In the genomic region with DNA sequence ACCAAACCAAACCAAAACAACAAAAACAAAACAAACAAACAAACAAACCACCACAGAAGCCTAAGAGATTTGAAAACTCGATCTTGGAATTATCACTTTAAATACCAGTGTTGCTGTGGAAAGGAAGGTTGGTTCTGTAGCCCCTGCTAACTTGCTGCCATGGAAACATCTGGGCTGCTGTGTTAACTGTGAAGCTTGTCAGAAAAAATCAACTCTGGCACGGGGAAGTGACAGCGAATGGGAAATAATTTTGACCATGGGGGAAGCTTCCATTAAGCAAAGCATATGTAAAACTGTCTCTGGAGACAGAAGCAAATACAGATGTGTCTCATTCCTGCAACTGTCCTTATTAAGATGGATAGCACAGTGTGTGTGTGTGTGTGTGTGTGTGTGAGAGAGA, we compare ENCODE assay signal across 24 mouse cellular contexts.
DNase-seq lines count a peak whose midpoint lies in the region; ATAC-seq and TF ChIP-seq lines count a peak whose summit lies in the region.
"Had no signal": no experiment of that assay in that cellular context is flagged by ENCODE, and none has a peak within 500 bp of the region (broad histone marks: within the 10 kb centered on the region; RNA-seq: fewer than 3 reads in every experiment).

No protein-coding gene starts in this region.

- H3K27me3 ChIP-seq in hindbrain, embryonic 13.5 days: no peaks in the 10 kb centered on the region
- H3K27me3 ChIP-seq in hindbrain, embryonic 16.5 days (replicated peaks; ENCODE audit: control insufficient read depth, insufficient read depth, low read length): no peaks in the 10 kb centered on the region
- no peaks in the 10 kb centered on the region for H3K27me3 ChIP-seq in midbrain, embryonic 14.5 days (ENCODE audit: control insufficient read depth, insufficient read depth, low read length)
- no peaks in the 10 kb centered on the region for H3K27me3 ChIP-seq in midbrain, embryonic 11.5 days (ENCODE audit: control insufficient read depth, insufficient read depth, low read length)
- peaks cover 5 to 24% of the 10 kb centered on the region in 2 experiments; a peak in 3 of 4 replicates for H3K27me3 ChIP-seq in MEL (ENCODE audit: control insufficient read depth in 1 of 2, insufficient read depth in 2 of 2, low read length in 2 of 2)
- no peaks in the 10 kb centered on the region for H3K27me3 ChIP-seq in embryonic facial prominence, embryonic 13.5 days
- H3K27me3 ChIP-seq: midbrain, embryonic 12.5 days; neural tube, embryonic 12.5 days had no signal

- peaks cover 9% of the 10 kb centered on the region for H3K4me1 ChIP-seq in hindbrain, embryonic 13.5 days (replicated peaks)
- peaks cover 4% of the 10 kb centered on the region for H3K4me1 ChIP-seq in hindbrain, embryonic 16.5 days (ENCODE audit: control insufficient read depth, insufficient read depth, low read depth, low read length)
- peaks cover 3% of the 10 kb centered on the region; the same call in 1 of the 2 replicates for H3K4me1 ChIP-seq in midbrain, embryonic 14.5 days (ENCODE audit: control insufficient read depth, insufficient read depth, low read length)
- H3K4me1 ChIP-seq in midbrain, embryonic 11.5 days (ENCODE audit: control insufficient read depth, insufficient read depth, low read length): no peaks in the 10 kb centered on the region
- H3K4me1 ChIP-seq in MEL (ENCODE audit: control insufficient read depth in 1 of 2, insufficient read depth in 2 of 2, low read length in 2 of 2): no peaks in the 10 kb centered on the region
- H3K4me1 ChIP-seq in embryonic facial prominence, embryonic 13.5 days: peaks cover 21% of the 10 kb centered on the region
- H3K4me1 ChIP-seq: midbrain, embryonic 12.5 days; neural tube, embryonic 12.5 days had no signal

- no peak for ATAC-seq in hindbrain, embryonic 13.5 days (ENCODE audit: low FRiP score)
- no peak for ATAC-seq in hindbrain, embryonic 16.5 days
- ATAC-seq in midbrain, embryonic 14.5 days (ENCODE audit: low FRiP score, low TSS enrichment): no peak
- no peak for ATAC-seq in midbrain, embryonic 11.5 days (ENCODE audit: low FRiP score)
- ATAC-seq in embryonic facial prominence, embryonic 13.5 days (ENCODE audit: insufficient number of reproducible peaks, insufficient read depth, low FRiP score, low TSS enrichment, low read depth): no peak
- ATAC-seq: intestine, postnatal 0 days; Patski had no signal

- 45% methylated on average over 3 of the region's 3 CpGs for WGBS in hindbrain, embryonic 13.5 days
- 34% methylated on average over 3 of the region's 3 CpGs for WGBS in hindbrain, embryonic 16.5 days
- WGBS in midbrain, embryonic 14.5 days: 45% methylated on average over 3 of the region's 3 CpGs
- WGBS in midbrain, embryonic 11.5 days: 74% methylated on average over 3 of the region's 3 CpGs
- WGBS in embryonic facial prominence, embryonic 13.5 days: 30% methylated on average over 3 of the region's 3 CpGs

- TF ChIP-seq RAD21 in MEL (IDR thresholded peaks at IDR 0.05; ENCODE audit: low read depth, low read length): no peak

- H3K4me2 ChIP-seq in hindbrain, embryonic 13.5 days: no peak overlapping the region
- no peak overlapping the region for H3K4me2 ChIP-seq in hindbrain, embryonic 16.5 days (ENCODE audit: low read length)
- H3K4me2 ChIP-seq in midbrain, embryonic 14.5 days (ENCODE audit: low read length): no peak overlapping the region
- H3K4me2 ChIP-seq in midbrain, embryonic 11.5 days: no peak overlapping the region
- H3K4me2 ChIP-seq in embryonic facial prominence, embryonic 13.5 days: 0 out of 2 replicates have a peak overlapping the region, but pooled peaks have one; percentile 7
- H3K4me2 ChIP-seq: midbrain, embryonic 12.5 days; neural tube, embryonic 12.5 days had no signal

- no peak for TF ChIP-seq EP300 in MEL (IDR thresholded peaks at IDR 0.05; ENCODE audit: low read depth in 1 of 2, low read length in 2 of 2)

- no peaks in the 10 kb centered on the region for H3K79me2 ChIP-seq in MEL (ENCODE audit: control insufficient read depth, insufficient read depth, low read length, poor library complexity)

- H3K9me3 ChIP-seq in hindbrain, embryonic 13.5 days: no peaks in the 10 kb centered on the region
- H3K9me3 ChIP-seq in hindbrain, embryonic 16.5 days (ENCODE audit: control insufficient read depth, low read length): no peaks in the 10 kb centered on the region
- H3K9me3 ChIP-seq in midbrain, embryonic 14.5 days (ENCODE audit: control insufficient read depth, low read length): no peaks in the 10 kb centered on the region
- H3K9me3 ChIP-seq in midbrain, embryonic 11.5 days (ENCODE audit: control insufficient read depth, low read length): no peaks in the 10 kb centered on the region
- no peaks in the 10 kb centered on the region for H3K9me3 ChIP-seq in MEL (replicated peaks; ENCODE audit: insufficient read depth, low read length)
- no peaks in the 10 kb centered on the region for H3K9me3 ChIP-seq in embryonic facial prominence, embryonic 13.5 days
- H3K9me3 ChIP-seq: midbrain, embryonic 12.5 days; neural tube, embryonic 12.5 days had no signal

- H3K36me3 ChIP-seq in hindbrain, embryonic 13.5 days: no peaks in the 10 kb centered on the region
- no peaks in the 10 kb centered on the region for H3K36me3 ChIP-seq in hindbrain, embryonic 16.5 days (ENCODE audit: control insufficient read depth, insufficient read depth, low read length)
- H3K36me3 ChIP-seq in midbrain, embryonic 14.5 days (ENCODE audit: control insufficient read depth, insufficient read depth, low read length): no peaks in the 10 kb centered on the region
- H3K36me3 ChIP-seq in midbrain, embryonic 11.5 days (ENCODE audit: control insufficient read depth, insufficient read depth, low read length): no peaks in the 10 kb centered on the region
- H3K36me3 ChIP-seq in MEL (ENCODE audit: control insufficient read depth in 1 of 2, insufficient read depth in 2 of 2, low read length in 2 of 2): no peaks in the 10 kb centered on the region
- H3K36me3 ChIP-seq in embryonic facial prominence, embryonic 13.5 days: no peaks in the 10 kb centered on the region
- H3K36me3 ChIP-seq: midbrain, embryonic 12.5 days; neural tube, embryonic 12.5 days had no signal

- no peak for TF ChIP-seq POLR2A in MEL (IDR thresholded peaks at IDR 0.05; ENCODE audit: control insufficient read depth in 1 of 2, insufficient read depth in 1 of 2, low read depth in 1 of 2, low read length in 2 of 2, poor library complexity in 1 of 2)

- peak overlapping the region; percentile 30; the same call in 1 of the 2 replicates for H3K27ac ChIP-seq in hindbrain, embryonic 13.5 days
- H3K27ac ChIP-seq in hindbrain, embryonic 16.5 days (ENCODE audit: low read depth, low read length): no peak overlapping the region
- H3K27ac ChIP-seq in midbrain, embryonic 14.5 days (replicated peaks; ENCODE audit: low read depth, low read length): no peak overlapping the region
- no peak overlapping the region for H3K27ac ChIP-seq in midbrain, embryonic 11.5 days (ENCODE audit: low read depth, low read length)
- no peak overlapping the region for H3K27ac ChIP-seq in MEL (ENCODE audit: control insufficient read depth, low read depth, low read length)
- H3K27ac ChIP-seq in embryonic facial prominence, embryonic 13.5 days: no peak overlapping the region
- H3K27ac ChIP-seq: liver, embryonic 14.5 days; midbrain, embryonic 12.5 days; neural tube, embryonic 12.5 days had no signal

- TF ChIP-seq CTCF in MEL (IDR thresholded peaks at IDR 0.05 in 2 of 3, conservative IDR thresholded peaks at IDR 0.05 in 1 of 3; ENCODE audit: control insufficient read depth in 1 of 3, insufficient read depth in 1 of 3, low read depth in 2 of 3, low read length in 3 of 3, poor library complexity in 1 of 3, severe bottlenecking in 1 of 3): no peak

- DNase-seq in midbrain, embryonic 14.5 days: peak; percentile 63
- DNase-seq in midbrain, embryonic 11.5 days (ENCODE audit: low spot score, missing footprints): no peak
- DNase-seq in MEL (ENCODE audit: low read depth, low spot score): peak; percentile 10
- DNase-seq in adrenal gland, adult 18-20 months (ENCODE audit: low spot score in 2 of 2): no peak
- DNase-seq: adrenal gland, postnatal 14 days; B cell, adult 2 months; cerebellum, adult 11-12 months; gastrocnemius, postnatal 10 days; kidney, adult 9 months; kidney, postnatal 14 days; liver; lung, adult 2 months; lung, postnatal 14 days; thymus, adult 2 months; thymus, postnatal 36 days had no signal

- no peak overlapping the region for H3K4me3 ChIP-seq in hindbrain, embryonic 13.5 days
- H3K4me3 ChIP-seq in hindbrain, embryonic 16.5 days (ENCODE audit: low read length): no peak overlapping the region
- H3K4me3 ChIP-seq in midbrain, embryonic 14.5 days (replicated peaks; ENCODE audit: low read depth, low read length): no peak overlapping the region
- H3K4me3 ChIP-seq in midbrain, embryonic 11.5 days (ENCODE audit: low read depth, low read length): no peak overlapping the region
- H3K4me3 ChIP-seq in MEL (ENCODE audit: control insufficient read depth in 1 of 2, insufficient read depth in 1 of 2, low read depth in 2 of 2, low read length in 2 of 2): no peak overlapping the region
- no peak overlapping the region for H3K4me3 ChIP-seq in embryonic facial prominence, embryonic 13.5 days
- H3K4me3 ChIP-seq: midbrain, embryonic 12.5 days; myocyte; neural tube, embryonic 12.5 days had no signal

- H3K9ac ChIP-seq in hindbrain, embryonic 13.5 days: no peak overlapping the region
- H3K9ac ChIP-seq in hindbrain, embryonic 16.5 days (ENCODE audit: low read depth, low read length): no peak overlapping the region
- no peak overlapping the region for H3K9ac ChIP-seq in midbrain, embryonic 14.5 days (replicated peaks; ENCODE audit: low read length)
- H3K9ac ChIP-seq in midbrain, embryonic 11.5 days (ENCODE audit: low read length): no peak overlapping the region
- no peak overlapping the region for H3K9ac ChIP-seq in MEL (ENCODE audit: control insufficient read depth, low read depth, low read length, poor library complexity, severe bottlenecking)
- H3K9ac ChIP-seq in embryonic facial prominence, embryonic 13.5 days: no peak overlapping the region
- H3K9ac ChIP-seq: liver, embryonic 14.5 days; midbrain, embryonic 12.5 days; neural tube, embryonic 12.5 days had no signal

TF ChIP-seq in MEL, 35 proteins besides CTCF, POLR2A, EP300 and RAD21:
- no peak for TF ChIP-seq MXI1 (IDR thresholded peaks at IDR 0.05; ENCODE audit: low read depth, low read length)
- TF ChIP-seq ETS1 (IDR thresholded peaks at IDR 0.05; ENCODE audit: low read depth, low read length): no peak
- TF ChIP-seq USF1 (IDR thresholded peaks at IDR 0.05; ENCODE audit: low read depth, low read length): no peak

Comparison
In these comparisons a context has a peak if more than half of its experiments do, and no peak if none do; other contexts are left out.
1. DNase-seq: peak in midbrain, embryonic 14.5 days (single experiment) and MEL (single experiment); none in midbrain, embryonic 11.5 days (single experiment) and adrenal gland, adult 18-20 months (0 of 2).